Mouse (Mus musculus): Measurements from ENCODE around the gene Mertk.

- TF ChIP-seq CTCF (IDR thresholded peaks at IDR 0.05; ENCODE audit: extremely low read depth, insufficient read length, insufficient replicate concordance, low read depth, low read length) (no peak), POLR2A (IDR thresholded peaks at IDR 0.05; ENCODE audit: low read depth, low read length) (no peak)
These were observed 23.5 kb downstream of the Mertk start for GRCm38 (mm10) chr2:128722106-128722710.

All from small intestine, adult 2 months (tissue).